In the genomic region with DNA sequence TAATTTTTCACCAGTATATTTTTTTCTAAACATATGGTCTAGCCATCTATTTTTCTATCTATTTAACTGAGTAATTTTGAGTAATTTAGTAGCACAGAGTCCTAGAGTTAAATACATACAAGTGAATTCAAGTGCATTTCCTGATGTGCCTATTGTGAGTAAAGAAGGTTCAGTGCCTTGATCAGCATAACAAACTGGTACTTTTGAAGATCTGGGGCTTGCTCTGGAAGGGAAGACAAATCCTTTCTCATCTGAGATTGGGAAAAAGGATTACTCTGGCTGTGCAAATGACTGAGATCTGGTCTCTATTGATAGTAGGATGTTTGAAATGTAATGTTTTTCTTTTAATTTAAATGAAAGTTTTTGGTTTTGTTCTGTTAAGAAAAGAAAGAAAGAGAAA, we compare ENCODE assay signal across 15 mouse cellular contexts.
"Had no signal": no experiment of that assay in that cellular context is flagged by ENCODE, and none has a peak within 500 bp of the region (broad histone marks: within the 10 kb centered on the region; RNA-seq: fewer than 3 reads in every experiment).

No protein-coding gene starts in this region.

- DNase-seq: cerebellum, adult 9-11 months; cerebellum, postnatal 10 days; cerebellum, postnatal 14 days; cerebellum, postnatal 25 days; cerebellum, postnatal 36 days; embryo, embryonic 11 days; forebrain, postnatal 0 days; gastrocnemius, adult 2 months; gastrocnemius, postnatal 10 days; gastrocnemius, postnatal 14 days; gastrocnemius, postnatal 25 days; gastrocnemius, postnatal 36 days; heart, adult 11 months; heart, adult 18-20 months; heart, adult 2 months had no signal
